Mouse (Mus musculus) E14TG2a.4 (cell line): ENCODE data around the gene Prrg2.
A peak's percentile ranks its signal among the peaks of the same experiment; 100 is the strongest.
"Not testable (repeated sequence)": the region's sequence is repeated elsewhere in the genome, so short reads cannot be mapped to it uniquely, and the experiment has no call there.

Experiments used
- H3K27me3 ChIP-seq: 2 replicates; pipeline ENCODE4 v1.6.1; 2014; ENCODE audit warnings: low read length, control low read depth; ENCODE audit not compliant: insufficient read depth
- H3K36me3 ChIP-seq: 2 replicates; pipeline ENCODE4 v1.6.1; 2014; ENCODE audit warnings: low read length, control low read depth; ENCODE audit not compliant: insufficient read depth
- H3K4me1 ChIP-seq: replicated peaks from 2 replicates; pipeline ENCODE4 v1.6.1; 2014; ENCODE audit warnings: low read depth, low read length, control low read depth
- H3K4me3 ChIP-seq: replicated peaks from 2 replicates; pipeline ENCODE4 v1.5.1; 2014; ENCODE audit warnings: mild to moderate bottlenecking, low read length
- H3K9me3 ChIP-seq: 2 replicates; pipeline ENCODE4 v1.6.1; 2014; ENCODE audit warnings: low read length, control low read depth
- CTCF ChIP-seq: conservative IDR thresholded peaks from 2 replicates; pipeline ENCODE4 v1.5.1; 2014; ENCODE audit warnings: low read length
- NANOG ChIP-seq: IDR thresholded peaks from 2 replicates; pipeline ENCODE4 v1.6.1; 2014; ENCODE audit warnings: borderline replicate concordance, low read length, mixed read lengths
- POU5F1 ChIP-seq: IDR thresholded peaks from 2 replicates; pipeline ENCODE4 v1.6.1; 2014; ENCODE audit warnings: low read length, borderline replicate concordance

Gene Prrg2

GRCm38 (mm10) chr7:45062239-45062835 is at the start of gene Prrg2, which contains the start of gene Nosip:
Prrg2 (minus strand) TSS chr7:45062677.
Nosip (plus strand) TSS chr7:45062429.
- Histone ChIP-seq H3K9me3 (no peaks in the 10 kb centered on the region), H3K4me3 (peak within 1 kb of the TSS; percentile 95), H3K36me3 (peaks cover 12% of the 10 kb centered on the region), H3K4me1 (peaks cover 73% of the 10 kb centered on the region), H3K27me3 (no peaks in the 10 kb centered on the region)
- TF ChIP-seq POU5F1: no peak
- TF ChIP-seq CTCF: no peak
- no peak for TF ChIP-seq NANOG

DNA sequence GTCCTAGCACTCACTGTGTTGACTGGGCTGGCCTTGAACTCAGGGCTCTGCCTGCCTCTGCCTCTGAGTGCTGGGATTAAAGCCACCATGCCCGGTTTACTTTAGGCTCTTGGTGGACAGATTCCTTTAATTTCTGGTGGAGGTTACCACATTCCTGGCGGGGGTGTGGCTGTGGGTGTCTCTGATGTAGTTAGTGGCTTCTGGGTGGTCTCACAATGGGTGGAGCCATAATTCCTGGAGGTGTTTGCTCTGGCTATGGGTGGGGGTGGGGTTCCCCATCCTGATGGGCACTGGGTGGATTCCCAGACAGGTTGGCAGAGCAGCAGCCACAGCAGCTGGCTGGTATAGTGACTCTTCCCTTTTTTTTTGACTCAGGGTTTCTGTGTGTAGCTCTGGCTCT is 49.5 kb upstream of the Prrg2 start:
- no peaks in the 10 kb centered on the region for H3K9me3 ChIP-seq
- TF ChIP-seq CTCF (no peak), NANOG (no peak)
- peaks cover 76% of the 10 kb centered on the region for H3K4me1 ChIP-seq
- H3K4me3 ChIP-seq: peak overlapping the region; percentile 24; the same call in 1 of the 2 replicates
- H3K27me3 ChIP-seq: no peaks in the 10 kb centered on the region
- H3K36me3 ChIP-seq: no peaks in the 10 kb centered on the region

DNA sequence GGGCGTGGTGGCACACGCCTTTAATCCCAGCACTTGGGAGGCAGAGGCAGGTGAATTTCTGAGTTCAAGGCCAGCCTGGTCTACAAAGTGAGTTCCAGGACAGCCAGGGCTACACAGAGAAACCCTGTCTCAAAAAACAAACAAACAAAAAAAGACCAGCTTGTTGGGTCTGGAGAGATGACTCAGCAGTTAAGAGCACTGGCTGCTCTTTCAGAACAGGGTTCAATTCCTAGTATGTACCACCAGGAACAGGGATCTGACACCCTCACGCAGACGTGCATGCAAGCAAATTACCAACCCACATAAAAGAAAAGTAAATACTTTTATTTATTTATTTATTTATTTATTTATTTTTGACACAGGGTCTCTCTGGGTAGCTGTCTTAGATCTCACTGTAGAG is 47.6 kb upstream of the Prrg2 start:
- not testable (repeated sequence) for H3K27me3 ChIP-seq, H3K4me3 ChIP-seq, H3K9me3 ChIP-seq, H3K36me3 ChIP-seq
- H3K4me1 ChIP-seq: peaks cover 84% of the 10 kb centered on the region

- Histone ChIP-seq H3K9me3 (no peaks in the 10 kb centered on the region), H3K27me3 (no peaks in the 10 kb centered on the region), H3K36me3 (0 out of 2 replicates have a peak, but pooled peaks cover 4% of the 10 kb centered on the region), H3K4me1 (peaks cover 82% of the 10 kb centered on the region), H3K4me3 (peak overlapping the region; percentile 41)
- TF ChIP-seq NANOG: no peak
- TF ChIP-seq CTCF: no peak
- TF ChIP-seq POU5F1: no peak
Observed at GRCm38 (mm10) chr7:45107052-45107645, 44.7 kb upstream of the Prrg2 start.

- H3K4me3 ChIP-seq: peak overlapping the region; percentile 41
- peaks cover 81% of the 10 kb centered on the region for H3K4me1 ChIP-seq
- H3K36me3 ChIP-seq: peaks cover 8% of the 10 kb centered on the region; the same call in 1 of the 2 replicates
- H3K27me3 ChIP-seq: no peaks in the 10 kb centered on the region
- TF ChIP-seq POU5F1: no peak
- no peak for TF ChIP-seq CTCF
- TF ChIP-seq NANOG: no peak
- no peaks in the 10 kb centered on the region for H3K9me3 ChIP-seq
Observed at GRCm38 (mm10) chr7:45106441-45106840, 44.0 kb upstream of the Prrg2 start.

DNA sequence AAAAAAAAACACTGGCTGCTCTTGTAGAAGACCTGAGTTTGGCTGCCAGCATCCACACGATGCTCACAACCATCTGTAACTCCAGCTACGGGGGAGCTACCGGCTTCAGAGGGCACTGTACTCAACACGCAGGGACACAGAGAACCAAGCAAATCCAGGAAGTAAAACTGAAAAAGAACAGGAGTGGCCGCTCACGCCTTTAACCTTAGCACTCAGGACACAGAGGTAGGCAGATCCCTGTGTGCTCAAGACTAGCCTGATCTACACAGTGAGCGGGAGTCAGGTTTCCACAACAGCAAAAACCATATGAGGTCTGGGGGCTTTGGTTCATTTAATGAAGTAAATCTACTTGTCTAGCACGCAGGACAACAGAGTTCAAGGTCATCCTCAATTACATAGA is 43.0 kb upstream of the Prrg2 start:
- H3K27me3 ChIP-seq: no peaks in the 10 kb centered on the region
- peaks cover 73% of the 10 kb centered on the region for H3K4me1 ChIP-seq
- H3K36me3 ChIP-seq: peaks cover 8% of the 10 kb centered on the region; the same call in 1 of the 2 replicates
- H3K9me3 ChIP-seq: no peaks in the 10 kb centered on the region
- no peak for TF ChIP-seq NANOG
- no peak for TF ChIP-seq CTCF
- no peak for TF ChIP-seq POU5F1
- H3K4me3 ChIP-seq: no peak overlapping the region

GRCm38 (mm10) chr7:45104941-45105340 is 42.5 kb upstream of the Prrg2 start:
- Histone ChIP-seq H3K4me1 (peaks cover 68% of the 10 kb centered on the region), H3K27me3 (no peaks in the 10 kb centered on the region), H3K4me3 (no peak overlapping the region), H3K9me3 (no peaks in the 10 kb centered on the region), H3K36me3 (peaks cover 8% of the 10 kb centered on the region; the same call in 1 of the 2 replicates)
- TF ChIP-seq NANOG (no peak), POU5F1 (no peak), CTCF (no peak)

DNA sequence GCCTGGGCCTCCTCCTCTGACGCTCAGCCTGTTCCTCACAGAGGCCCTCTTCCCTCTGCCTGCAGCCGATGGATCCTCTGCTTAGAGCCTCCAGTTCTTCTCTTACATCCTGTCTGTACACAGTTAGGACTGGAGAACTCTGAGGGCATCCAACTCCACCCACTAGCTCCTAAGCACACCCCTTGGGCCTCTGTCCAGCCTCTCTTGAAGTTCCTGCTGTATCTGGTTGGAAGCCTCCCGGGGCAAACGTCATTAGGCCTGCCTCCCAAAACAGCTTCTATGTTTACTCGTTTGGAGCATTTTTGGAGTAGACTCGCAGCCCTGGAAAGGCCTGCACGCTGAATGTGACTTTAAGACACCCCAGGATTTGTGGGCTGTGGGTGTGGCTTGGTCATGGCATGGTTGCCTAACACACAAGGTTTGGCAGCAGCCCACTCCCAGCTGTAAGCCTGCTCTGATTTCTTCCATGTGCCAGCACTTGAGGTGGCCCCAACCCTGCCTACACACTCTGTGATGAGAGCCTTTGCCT is 41.2 kb upstream of the Prrg2 start, which contains the start of gene Fcgrt:
Gene Fcgrt (minus strand): TSS at position 200 of the 529 bp plus-strand sequence.
- Histone ChIP-seq H3K4me1 (peaks cover 63% of the 10 kb centered on the region), H3K27me3 (no peaks in the 10 kb centered on the region), H3K4me3 (no peak within 1 kb of the TSS), H3K9me3 (no peaks in the 10 kb centered on the region), H3K36me3 (peaks cover 8% of the 10 kb centered on the region; the same call in 1 of the 2 replicates)
- no peak for TF ChIP-seq CTCF
- no peak for TF ChIP-seq POU5F1
- TF ChIP-seq NANOG: no peak
